Mouse (Mus musculus): ENCODE measurements around the gene Hspb2. TPM values are rescaled to one million over a fixed set of nuclear protein-coding genes. Genes with fewer than 3 reads are reported as not detected.

Gene Hspb2
- polyA plus RNA-seq, 1 experiment from 2014 or later: 1.5 TPM

- no peak overlapping the region for H3K4me3 ChIP-seq (replicated peaks; ENCODE audit: low read depth, low read length)
- no peak overlapping the region for H3K9ac ChIP-seq (replicated peaks; ENCODE audit: low read length)
- H3K4me2 ChIP-seq (ENCODE audit: low read length): no peak overlapping the region
- H3K27ac ChIP-seq (replicated peaks; ENCODE audit: low read depth, low read length): no peak overlapping the region
- H3K36me3 ChIP-seq (ENCODE audit: control insufficient read depth, insufficient read depth, low read length): no peaks in the 10 kb centered on the region
- H3K27me3 ChIP-seq (ENCODE audit: control insufficient read depth, insufficient read depth, low read length): peaks cover 3% of the 10 kb centered on the region; the same call in 1 of the 2 replicates
- no peak for ATAC-seq (ENCODE audit: low FRiP score, low TSS enrichment)
- no peak for DNase-seq
- H3K4me1 ChIP-seq (ENCODE audit: control insufficient read depth, insufficient read depth, low read length): 0 out of 2 replicates have a peak, but pooled peaks cover 7% of the 10 kb centered on the region
- 89% methylated on average over 14 of the region's 14 CpGs for WGBS
- no peaks in the 10 kb centered on the region for H3K9me3 ChIP-seq (ENCODE audit: control insufficient read depth, low read length)
Observed at GRCm38 (mm10) chr9:50740867-50741784, 11.0 kb downstream of the Hspb2 start.

GRCm38 (mm10) chr9:50738914-50739870 is 13.0 kb downstream of the Hspb2 start, which contains the start of gene Dixdc1:
Dixdc1 (minus strand) TSS chr9:50739517.
- no peaks in the 10 kb centered on the region for H3K36me3 ChIP-seq (ENCODE audit: control insufficient read depth, insufficient read depth, low read length)
- H3K27me3 ChIP-seq (ENCODE audit: control insufficient read depth, insufficient read depth, low read length): no peaks in the 10 kb centered on the region
- H3K9me3 ChIP-seq (ENCODE audit: control insufficient read depth, low read length): no peaks in the 10 kb centered on the region
- no peak within 1 kb of the TSS for H3K27ac ChIP-seq (replicated peaks; ENCODE audit: low read depth, low read length)
- 13% methylated on average over 36 of the region's 36 CpGs for WGBS
- DNase-seq: peak; percentile 90
- peak; percentile 93 for ATAC-seq (ENCODE audit: low FRiP score, low TSS enrichment)
- peak within 1 kb of the TSS; percentile 28 for H3K4me3 ChIP-seq (replicated peaks; ENCODE audit: low read depth, low read length)
- no peak within 1 kb of the TSS for H3K9ac ChIP-seq (replicated peaks; ENCODE audit: low read length)
- H3K4me1 ChIP-seq (ENCODE audit: control insufficient read depth, insufficient read depth, low read length): 0 out of 2 replicates have a peak, but pooled peaks cover 4% of the 10 kb centered on the region
- H3K4me2 ChIP-seq (ENCODE audit: low read length): peak within 1 kb of the TSS; percentile 50

GRCm38 (mm10) chr9:50734989-50735388 is 17.2 kb downstream of the Hspb2 start:
- Histone ChIP-seq H3K4me3 (replicated peaks; ENCODE audit: low read depth, low read length) (0 out of 2 replicates have a peak overlapping the region, but pooled peaks have one; percentile 2), H3K9ac (replicated peaks; ENCODE audit: low read length) (no peak overlapping the region), H3K27me3 (ENCODE audit: control insufficient read depth, insufficient read depth, low read length) (no peaks in the 10 kb centered on the region), H3K36me3 (ENCODE audit: control insufficient read depth, insufficient read depth, low read length) (no peaks in the 10 kb centered on the region), H3K9me3 (ENCODE audit: control insufficient read depth, low read length) (no peaks in the 10 kb centered on the region), H3K4me1 (ENCODE audit: control insufficient read depth, insufficient read depth, low read length) (peaks cover 14% of the 10 kb centered on the region), H3K27ac (replicated peaks; ENCODE audit: low read depth, low read length) (no peak overlapping the region), H3K4me2 (ENCODE audit: low read length) (peak overlapping the region; percentile 33)
- 4% methylated on average over 9 of the region's 9 CpGs for WGBS
- ATAC-seq (ENCODE audit: low FRiP score, low TSS enrichment) (no peak), DNase-seq (peak; percentile 86)

GRCm38 (mm10) chr9:50732560-50732959 is 19.6 kb downstream of the Hspb2 start:
- DNase-seq: peak; percentile 52
- H3K4me3 ChIP-seq (replicated peaks; ENCODE audit: low read depth, low read length): no peak overlapping the region
- no peaks in the 10 kb centered on the region for H3K9me3 ChIP-seq (ENCODE audit: control insufficient read depth, low read length)
- peak overlapping the region; percentile 32; the same call in 1 of the 2 replicates for H3K27ac ChIP-seq (replicated peaks; ENCODE audit: low read depth, low read length)
- H3K4me2 ChIP-seq (ENCODE audit: low read length): no peak overlapping the region
- no peaks in the 10 kb centered on the region for H3K36me3 ChIP-seq (ENCODE audit: control insufficient read depth, insufficient read depth, low read length)
- no peaks in the 10 kb centered on the region for H3K27me3 ChIP-seq (ENCODE audit: control insufficient read depth, insufficient read depth, low read length)
- no peak overlapping the region for H3K9ac ChIP-seq (replicated peaks; ENCODE audit: low read length)
- 2% methylated on average over 4 of the region's 4 CpGs for WGBS
- peaks cover 10% of the 10 kb centered on the region for H3K4me1 ChIP-seq (ENCODE audit: control insufficient read depth, insufficient read depth, low read length)
- no peak for ATAC-seq (ENCODE audit: low FRiP score, low TSS enrichment)

GRCm38 (mm10) chr9:50729600-50729999 is 22.6 kb downstream of the Hspb2 start:
- 79% methylated on average over 4 of the region's 4 CpGs for WGBS
- Histone ChIP-seq H3K9me3 (ENCODE audit: control insufficient read depth, low read length) (no peaks in the 10 kb centered on the region), H3K4me2 (ENCODE audit: low read length) (no peak overlapping the region), H3K27ac (replicated peaks; ENCODE audit: low read depth, low read length) (no peak overlapping the region), H3K9ac (replicated peaks; ENCODE audit: low read length) (no peak overlapping the region), H3K36me3 (ENCODE audit: control insufficient read depth, insufficient read depth, low read length) (no peaks in the 10 kb centered on the region), H3K27me3 (ENCODE audit: control insufficient read depth, insufficient read depth, low read length) (no peaks in the 10 kb centered on the region), H3K4me3 (replicated peaks; ENCODE audit: low read depth, low read length) (no peak overlapping the region), H3K4me1 (ENCODE audit: control insufficient read depth, insufficient read depth, low read length) (peaks cover 37% of the 10 kb centered on the region)
- DNase-seq (no peak), ATAC-seq (ENCODE audit: low FRiP score, low TSS enrichment) (no peak)

GRCm38 (mm10) chr9:50727925-50728651 is 24.1 kb downstream of the Hspb2 start:
- ATAC-seq (ENCODE audit: low FRiP score, low TSS enrichment) (peak; percentile 93), DNase-seq (peak; percentile 98)
- peaks cover 43% of the 10 kb centered on the region for H3K4me1 ChIP-seq (ENCODE audit: control insufficient read depth, insufficient read depth, low read length)
- peak overlapping the region; percentile 80 for H3K9ac ChIP-seq (replicated peaks; ENCODE audit: low read length)
- no peaks in the 10 kb centered on the region for H3K9me3 ChIP-seq (ENCODE audit: control insufficient read depth, low read length)
- no peaks in the 10 kb centered on the region for H3K27me3 ChIP-seq (ENCODE audit: control insufficient read depth, insufficient read depth, low read length)
- H3K4me3 ChIP-seq (replicated peaks; ENCODE audit: low read depth, low read length): peak overlapping the region; percentile 64
- H3K4me2 ChIP-seq (ENCODE audit: low read length): peak overlapping the region; percentile 83
- peak overlapping the region; percentile 88 for H3K27ac ChIP-seq (replicated peaks; ENCODE audit: low read depth, low read length)
- under 1% methylated on average over 45 of the region's 45 CpGs for WGBS
- H3K36me3 ChIP-seq (ENCODE audit: control insufficient read depth, insufficient read depth, low read length): no peaks in the 10 kb centered on the region

GRCm38 (mm10) chr9:50727171-50727924 is 24.8 kb downstream of the Hspb2 start:
- DNase-seq: peak; percentile 64
- H3K9me3 ChIP-seq (ENCODE audit: control insufficient read depth, low read length): no peaks in the 10 kb centered on the region
- H3K4me2 ChIP-seq (ENCODE audit: low read length): peak overlapping the region; percentile 83
- no peaks in the 10 kb centered on the region for H3K27me3 ChIP-seq (ENCODE audit: control insufficient read depth, insufficient read depth, low read length)
- H3K4me1 ChIP-seq (ENCODE audit: control insufficient read depth, insufficient read depth, low read length): peaks cover 44% of the 10 kb centered on the region
- H3K9ac ChIP-seq (replicated peaks; ENCODE audit: low read length): peak overlapping the region; percentile 80
- under 1% methylated on average over 30 of the region's 30 CpGs for WGBS
- ATAC-seq (ENCODE audit: low FRiP score, low TSS enrichment): peak; percentile 4; the same call in 1 of the 2 replicates
- peak overlapping the region; percentile 88 for H3K27ac ChIP-seq (replicated peaks; ENCODE audit: low read depth, low read length)
- H3K36me3 ChIP-seq (ENCODE audit: control insufficient read depth, insufficient read depth, low read length): no peaks in the 10 kb centered on the region
- H3K4me3 ChIP-seq (replicated peaks; ENCODE audit: low read depth, low read length): peak overlapping the region; percentile 64

All from midbrain, embryonic 14.5 days (tissue).